Mouse (Mus musculus): ENCODE measurements around the gene Fads3.

Fads3 gene

DNA sequence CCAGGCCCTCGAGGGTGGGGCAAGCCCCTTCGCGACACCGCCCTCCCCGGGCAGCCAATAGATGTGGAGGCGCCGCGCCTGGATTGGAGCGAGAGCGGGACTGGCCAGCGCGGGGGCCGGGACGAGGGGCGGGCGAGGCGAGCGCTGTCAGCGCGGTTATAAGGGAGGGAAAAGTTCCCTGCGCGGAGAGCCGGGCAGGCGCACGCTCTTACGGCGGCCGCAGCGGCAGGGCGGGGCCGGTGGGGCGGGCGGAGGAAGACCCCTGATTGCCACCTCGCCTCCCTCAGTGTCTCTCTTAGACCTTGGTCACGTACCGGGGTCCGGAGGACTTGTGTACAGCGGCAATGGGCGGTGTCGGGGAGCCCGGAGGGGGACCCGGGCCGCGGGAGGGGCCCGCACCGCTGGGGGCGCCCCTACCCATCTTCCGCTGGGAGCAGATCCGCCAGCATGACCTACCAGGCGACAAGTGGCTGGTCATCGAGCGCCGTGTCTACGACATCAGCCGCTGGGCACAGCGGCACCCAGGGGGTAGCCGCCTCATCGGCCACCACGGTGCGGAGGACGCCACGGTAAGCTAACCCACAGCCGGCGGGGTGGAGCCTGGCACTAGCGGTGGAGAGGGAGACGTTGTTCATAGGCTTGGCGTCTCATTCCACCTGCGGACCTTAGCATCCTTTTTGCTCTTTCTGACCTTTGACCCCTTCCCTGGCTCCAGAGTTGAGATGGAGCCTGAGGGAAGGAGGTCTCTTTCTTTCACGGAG is at the start of gene Fads3:
Gene Fads3, plus strand, starts transcription at position 182 of the 761 bp plus-strand sequence.
- DNase-seq: peak; percentile 89

DNA sequence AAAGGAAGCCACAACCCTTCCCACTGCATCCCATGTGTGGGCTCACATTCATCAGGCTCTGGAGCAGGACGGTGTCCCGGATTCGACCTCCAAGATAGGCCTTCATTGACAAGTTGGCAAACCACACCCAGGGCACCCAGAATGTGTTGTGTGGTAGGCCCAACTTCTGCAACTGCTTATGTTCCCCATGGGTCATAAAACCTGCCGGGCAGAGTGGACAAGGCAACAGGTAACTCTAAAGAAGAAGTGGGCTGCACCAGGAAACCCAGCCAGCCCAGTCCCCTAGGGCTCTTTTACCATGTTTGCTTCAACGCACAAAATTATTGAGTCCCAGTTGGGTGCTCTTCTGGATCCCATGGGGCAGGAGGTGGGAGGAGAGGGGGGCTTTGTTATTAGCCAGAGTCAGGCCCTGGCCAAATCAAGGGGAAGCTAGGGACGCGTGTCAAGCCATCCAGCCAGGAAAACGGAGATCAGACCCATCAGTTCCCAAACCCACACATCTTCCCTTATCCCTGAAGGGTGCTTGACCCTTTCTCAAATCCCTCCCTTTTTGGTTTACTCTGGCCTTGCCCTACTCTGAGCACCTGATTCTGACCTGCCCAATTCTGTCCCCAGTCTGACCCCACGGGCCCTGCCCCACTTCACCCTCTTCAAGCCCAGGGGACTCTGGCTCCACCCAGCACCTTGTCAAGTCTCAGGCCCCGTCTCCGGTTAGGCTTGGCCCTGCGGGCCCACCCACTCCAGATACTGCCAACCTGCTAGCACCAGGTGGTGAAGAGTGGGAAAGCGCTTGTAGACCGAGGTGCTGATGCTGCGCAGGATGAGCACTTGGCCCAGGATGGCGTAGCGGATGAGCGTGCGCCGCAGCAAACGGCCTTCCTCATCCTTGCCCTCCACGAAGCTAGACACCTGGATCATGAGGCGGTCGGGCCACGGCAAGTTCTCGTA is 49.1 kb upstream of the Fads3 start:
- no peak for DNase-seq

DNA sequence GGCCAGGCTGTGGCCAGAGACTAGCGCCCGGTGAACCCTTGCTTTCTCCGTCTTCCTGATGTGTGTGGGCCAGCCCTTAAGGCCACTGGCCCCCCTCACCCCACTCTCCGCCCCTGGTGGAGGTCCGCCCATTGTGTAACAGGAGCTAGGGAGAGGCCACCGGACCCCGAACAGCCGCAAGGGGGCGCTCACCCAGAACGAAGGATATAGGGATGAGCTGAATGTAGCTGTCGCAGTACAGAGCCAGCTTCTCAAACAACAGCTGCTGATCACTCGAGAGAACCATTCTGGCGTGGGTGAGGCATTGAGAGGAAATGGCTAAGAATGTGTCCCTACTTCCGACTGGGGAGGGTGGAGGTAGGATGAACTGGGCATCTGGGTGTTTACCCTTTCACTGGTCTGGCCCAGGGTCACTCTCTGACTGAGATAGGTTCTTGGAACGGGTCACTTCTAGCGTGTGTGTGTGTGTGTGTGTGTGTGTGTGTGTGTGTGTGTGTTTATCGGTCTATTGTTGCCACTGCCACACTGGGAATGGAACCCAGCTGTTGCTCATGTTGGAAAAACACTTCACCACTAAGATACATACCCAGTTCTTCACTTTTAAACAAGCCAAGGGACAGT is 48.2 kb upstream of the Fads3 start:
- peak; percentile 92 for DNase-seq

DNA sequence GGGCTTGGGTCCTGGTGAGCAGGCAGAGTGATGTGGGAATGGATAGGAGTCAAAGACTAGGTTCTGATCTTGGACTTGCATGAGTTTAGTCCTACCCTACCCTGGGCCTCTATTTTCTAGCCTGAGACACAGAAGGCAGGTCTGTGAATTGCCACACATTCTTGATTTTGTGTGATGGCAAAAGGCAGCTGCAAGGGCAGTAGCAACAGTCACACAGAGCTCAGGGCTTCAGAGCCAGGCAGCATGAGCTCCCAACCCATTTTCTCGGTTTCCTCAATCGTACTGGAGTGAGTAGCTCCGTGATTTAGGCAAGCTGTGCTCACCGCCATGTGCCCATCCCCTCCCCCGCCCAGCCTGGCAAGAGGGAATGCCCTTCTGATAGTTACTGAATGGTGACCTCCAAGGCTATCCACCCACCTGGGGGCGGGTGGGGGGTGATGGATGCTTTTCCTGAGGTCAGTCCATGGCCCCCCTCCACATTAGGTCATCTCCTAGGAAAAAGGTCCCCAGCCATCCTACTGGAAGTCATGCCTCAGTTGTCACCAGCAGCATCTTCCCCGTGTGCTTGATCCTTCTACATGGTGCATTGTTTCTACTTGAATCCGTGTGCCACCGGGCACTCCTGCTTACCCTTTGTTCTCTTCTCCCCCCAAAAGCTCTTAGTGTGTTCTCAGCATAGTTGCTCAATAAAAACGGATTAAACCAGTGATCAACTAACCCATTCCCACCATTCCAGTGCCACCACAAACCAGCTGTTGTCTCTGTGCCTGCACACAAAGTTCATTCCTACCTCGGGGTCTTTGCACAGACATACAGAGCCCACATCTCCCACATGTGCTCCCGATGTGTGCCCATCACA is 43.9 kb upstream of the Fads3 start:
- no peak for DNase-seq

DNA sequence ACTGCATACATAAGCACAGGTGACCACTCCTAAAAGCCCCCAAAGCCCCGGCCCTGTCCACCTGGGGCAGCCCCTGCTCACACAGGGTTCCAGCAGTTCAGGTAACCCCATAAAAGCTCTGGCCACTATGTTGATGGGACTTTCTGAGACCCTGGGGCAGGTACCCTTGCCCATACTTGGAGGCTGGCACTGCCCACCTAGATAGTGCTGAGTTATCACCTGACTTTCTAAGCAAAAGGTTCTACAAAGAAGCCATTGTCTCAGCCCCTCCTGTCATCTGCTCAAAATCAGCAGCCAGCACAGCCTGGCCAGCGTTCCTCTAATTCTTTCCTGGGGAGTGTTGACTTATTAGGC is 43.3 kb upstream of the Fads3 start:
- DNase-seq: no peak

DNA sequence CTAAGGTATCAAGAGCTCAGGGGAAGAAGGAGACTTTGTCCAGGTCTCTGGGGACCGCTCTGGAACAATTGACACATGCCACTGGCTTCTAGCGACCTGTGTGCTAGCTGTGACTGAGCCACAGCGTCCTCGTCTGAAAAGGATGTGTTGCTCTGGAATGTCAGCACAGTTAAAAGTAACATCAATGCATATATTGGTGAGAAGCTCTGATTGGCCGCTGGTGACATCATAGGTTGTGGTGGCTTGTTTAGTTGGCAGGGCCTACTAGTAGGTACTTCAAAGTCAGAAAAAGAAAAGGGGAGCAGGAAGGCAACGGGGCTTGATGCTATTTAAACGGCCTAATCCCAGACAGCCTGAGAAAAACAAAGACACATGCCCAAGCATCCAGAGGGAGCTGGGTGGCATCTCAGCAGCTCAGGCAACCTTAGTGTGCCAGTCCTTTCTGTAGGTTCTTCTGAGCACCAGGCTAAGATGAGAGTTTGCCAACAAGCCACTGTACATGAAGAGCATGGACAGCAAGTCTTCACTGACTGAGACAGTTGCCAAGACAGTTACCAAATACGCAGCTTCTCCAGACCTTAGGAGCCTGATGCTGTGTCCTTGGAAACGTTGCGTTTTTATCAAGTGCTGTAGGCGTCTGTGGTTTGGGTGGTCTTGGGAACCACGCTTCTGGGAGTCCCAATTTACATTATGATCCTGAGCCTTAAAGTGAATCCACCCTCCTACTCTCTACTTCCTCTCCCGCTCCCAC is 42.5 kb upstream of the Fads3 start:
- DNase-seq: no peak

DNA sequence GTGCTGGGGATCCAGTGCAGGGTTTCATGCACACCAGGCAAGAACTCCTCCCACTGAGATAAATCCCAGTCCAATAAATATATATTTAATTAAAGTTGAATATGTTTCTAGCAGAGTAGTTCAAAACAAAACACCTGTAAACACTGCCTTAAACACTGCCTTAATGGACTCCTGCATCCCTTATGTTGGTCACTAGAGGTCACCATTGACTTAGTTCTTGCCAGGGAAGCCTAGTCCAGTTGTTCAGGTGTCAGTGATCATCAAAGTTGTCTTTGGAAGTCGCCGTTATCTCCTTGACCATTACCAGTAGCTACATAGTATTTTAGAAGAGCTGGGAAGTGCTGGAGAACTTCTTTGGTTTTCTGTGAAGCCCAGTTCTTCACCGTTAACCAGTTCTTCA is 41.0 kb upstream of the Fads3 start:
- DNase-seq: peak; percentile 81

DNA sequence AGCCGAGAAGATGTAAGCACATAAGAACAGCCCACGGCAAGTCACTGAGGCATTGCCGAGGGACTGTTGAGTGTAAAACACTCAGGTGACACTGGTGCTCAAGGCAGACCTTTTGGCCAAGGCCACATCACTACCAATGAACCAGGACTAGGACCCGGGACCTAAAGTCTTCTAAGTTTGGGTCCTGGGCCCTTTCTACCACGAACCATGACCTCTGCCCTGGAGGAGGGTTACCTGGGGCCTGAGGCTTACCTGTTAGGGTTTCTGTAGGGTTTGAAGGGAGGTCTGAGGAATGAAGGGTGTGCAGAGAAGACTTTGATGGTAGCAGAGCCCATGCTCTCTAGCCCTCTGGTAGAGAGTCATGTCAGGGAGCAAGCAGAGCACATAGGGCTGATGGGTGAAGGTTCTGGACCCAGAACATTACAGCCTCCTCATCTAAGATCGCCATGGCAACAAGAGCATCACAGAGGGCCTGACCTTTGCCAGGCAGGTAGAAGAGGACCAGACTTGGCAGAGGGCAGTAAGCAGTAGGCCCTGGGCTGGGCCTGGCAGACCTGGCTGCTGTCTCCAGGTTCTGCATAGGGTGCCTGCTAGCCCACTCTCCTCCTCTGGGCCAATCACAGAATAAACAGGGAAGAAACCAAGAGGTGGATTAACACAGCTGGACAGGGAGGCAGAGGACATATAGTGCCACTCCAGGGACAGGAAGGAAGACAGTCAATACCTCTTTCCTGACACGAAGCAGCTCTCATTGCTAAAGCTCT is 40.0 kb upstream of the Fads3 start, which contains the start of the genes Best1 and Rab3il1:
Gene Best1, minus strand, starts transcription at position 428 of the 764 bp plus-strand sequence.
Gene Rab3il1, plus strand, starts transcription at position 464 of the 764 bp plus-strand sequence.
- no peak for DNase-seq

DNA sequence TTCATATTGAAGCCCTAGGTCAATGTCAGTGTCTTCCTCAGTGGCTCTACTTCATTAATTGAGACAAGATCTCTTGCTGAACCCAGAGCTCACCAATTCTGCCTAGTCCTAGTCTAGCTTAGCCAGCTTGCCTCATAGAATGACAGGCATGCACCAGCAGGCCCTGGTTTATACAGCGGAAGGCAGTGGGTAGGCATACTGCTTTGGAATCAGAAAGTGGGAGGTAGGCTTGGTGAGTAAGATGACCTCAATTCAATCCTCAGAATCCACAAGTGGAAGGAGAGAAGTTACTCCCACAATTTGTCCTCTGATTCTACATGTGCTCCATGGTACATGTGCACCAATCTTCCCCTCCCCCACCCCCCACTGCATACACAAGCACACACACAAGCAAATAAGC is 37.7 kb upstream of the Fads3 start:
- no peak for DNase-seq

DNA sequence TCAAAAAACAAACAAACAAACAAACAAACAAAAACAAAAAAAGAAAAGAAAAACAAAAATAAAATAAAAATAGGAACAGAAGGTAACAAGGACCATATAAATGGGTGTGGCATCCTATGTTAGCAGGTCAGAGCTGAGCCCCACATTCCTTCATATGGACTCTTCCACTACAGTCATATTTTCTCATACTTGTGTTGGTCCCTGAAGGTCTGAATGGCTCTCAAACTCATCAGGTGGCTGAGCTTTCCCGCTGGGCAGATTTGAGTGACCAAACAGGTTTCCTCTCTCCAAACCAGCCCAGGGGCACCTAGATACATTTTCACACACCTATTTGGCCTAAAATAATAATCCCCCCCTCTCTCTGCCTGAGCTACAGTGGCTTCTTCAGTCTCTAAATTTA is 30.0 kb upstream of the Fads3 start:
- DNase-seq: no peak

DNA sequence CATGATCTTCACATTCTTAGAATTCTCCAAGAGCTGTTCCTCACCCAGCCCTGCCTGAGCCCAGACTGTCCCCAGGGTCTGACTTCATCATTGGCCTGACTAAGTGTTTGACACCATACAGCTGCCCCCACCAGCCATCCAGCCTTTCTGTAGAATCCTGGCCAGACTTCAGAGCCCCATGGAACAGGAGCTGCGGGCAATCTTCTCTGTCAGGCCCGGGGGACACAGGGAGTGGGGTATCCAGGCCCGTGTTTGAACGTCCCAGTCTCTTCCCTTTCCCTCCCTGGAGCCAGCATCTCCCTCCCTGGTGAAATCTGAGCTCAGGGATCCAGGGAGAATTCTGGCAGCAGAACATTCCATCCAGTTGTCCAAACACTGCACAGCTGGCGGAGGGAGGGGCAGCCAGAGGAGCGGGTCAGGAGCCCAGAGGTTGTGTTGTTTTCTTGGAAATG is 28.5 kb upstream of the Fads3 start:
- DNase-seq: no peak

DNA sequence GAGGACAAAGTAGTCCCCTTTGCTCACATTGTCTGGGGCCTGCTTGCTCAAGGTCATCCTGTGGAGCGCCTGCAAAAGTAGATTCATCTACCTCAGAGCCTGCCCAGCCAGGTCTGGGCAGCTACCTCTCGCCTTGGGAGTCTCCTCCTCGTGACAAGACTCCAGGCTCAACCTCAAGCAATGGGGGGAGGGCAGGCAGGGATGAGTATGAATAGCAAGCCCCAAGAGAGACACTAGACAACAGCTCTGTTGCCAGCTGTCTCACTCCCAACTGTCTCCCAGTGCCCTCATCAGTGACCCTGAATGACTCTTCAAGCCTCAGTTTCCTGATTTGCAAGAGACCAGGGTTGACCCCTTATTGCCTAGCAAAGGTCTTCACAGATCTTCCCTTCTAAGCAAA is 28.0 kb upstream of the Fads3 start:
- no peak for DNase-seq

DNA sequence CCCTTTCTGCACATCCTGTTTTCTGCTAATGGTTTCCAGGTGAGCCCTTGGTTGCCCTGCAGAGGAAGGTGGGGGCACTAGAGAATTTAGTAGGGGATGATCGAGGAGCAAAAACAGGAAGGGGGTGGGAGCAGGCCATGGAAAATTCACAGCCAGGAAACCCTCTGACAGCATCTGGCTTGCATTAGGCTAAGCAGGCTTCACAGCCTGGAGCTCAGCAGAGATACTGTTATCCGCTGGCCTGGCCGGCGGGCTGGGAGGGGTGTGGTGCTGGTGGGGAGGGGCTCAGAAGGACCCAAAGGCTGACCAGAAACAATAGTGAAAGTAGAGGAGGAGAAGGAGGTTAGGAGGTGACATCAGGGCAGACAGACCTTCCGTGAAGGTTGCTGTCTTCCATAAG is 27.5 kb upstream of the Fads3 start:
- no peak for DNase-seq

DNA sequence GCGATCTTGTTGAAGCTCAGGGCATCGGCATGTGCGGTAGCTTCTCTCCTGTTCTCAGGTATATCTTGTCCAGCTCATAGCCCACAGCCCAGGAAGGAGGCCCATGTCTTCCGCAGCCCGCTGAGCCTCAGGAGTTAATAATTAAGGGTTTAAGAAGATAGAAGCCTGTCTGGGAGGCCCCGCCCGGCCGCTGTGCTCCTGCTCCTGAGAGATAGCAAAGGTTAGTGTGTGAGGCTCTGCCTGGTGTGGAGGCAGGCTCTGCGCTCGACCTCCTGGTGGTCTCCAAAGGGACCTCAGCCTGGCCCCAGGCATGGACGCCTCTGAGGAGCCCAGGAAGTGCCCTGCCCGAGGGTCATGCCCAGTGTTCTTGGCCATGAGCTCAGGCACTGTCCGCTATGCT is 26.5 kb upstream of the Fads3 start:
- DNase-seq: peak; percentile 80

DNA sequence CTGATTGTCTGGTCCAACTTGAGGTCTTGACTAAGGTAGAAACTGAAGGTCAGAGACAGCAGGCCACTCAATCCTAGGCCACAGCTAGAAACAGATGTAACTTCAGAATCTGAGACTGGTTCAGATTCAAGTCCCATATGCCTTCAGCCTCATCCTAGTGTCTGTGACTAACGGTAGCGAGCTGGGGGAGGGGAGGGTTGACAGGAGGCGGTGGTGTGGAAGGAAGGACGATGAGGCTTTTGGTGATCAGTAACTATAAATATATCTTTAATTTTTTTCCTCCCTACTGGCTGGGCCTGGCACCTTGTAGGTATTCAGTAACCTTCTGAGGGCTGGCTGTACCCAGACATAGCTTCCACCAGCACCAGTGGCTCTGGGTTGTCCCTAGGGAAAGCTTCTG is 25.9 kb upstream of the Fads3 start:
- DNase-seq: no peak

DNA sequence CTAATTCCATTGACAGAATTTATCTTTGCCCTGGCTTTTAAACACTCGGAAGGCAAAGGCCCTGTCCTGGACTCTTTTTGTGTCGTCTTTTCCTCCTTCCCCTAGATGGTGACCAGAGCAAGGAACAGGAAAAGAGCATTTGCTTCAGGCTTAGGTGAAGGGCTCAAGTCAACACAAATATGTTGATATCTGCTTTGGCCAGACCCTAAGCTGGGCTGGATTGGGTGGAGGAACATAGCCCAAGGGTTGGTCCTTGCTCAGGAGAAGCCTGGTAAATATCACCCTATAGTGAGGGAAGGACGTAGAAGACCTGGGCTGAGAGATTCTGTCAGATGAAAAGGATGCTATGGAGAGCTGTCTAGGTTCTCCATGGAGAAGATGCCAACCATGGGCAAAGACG is 25.2 kb upstream of the Fads3 start:
- DNase-seq: no peak

DNA sequence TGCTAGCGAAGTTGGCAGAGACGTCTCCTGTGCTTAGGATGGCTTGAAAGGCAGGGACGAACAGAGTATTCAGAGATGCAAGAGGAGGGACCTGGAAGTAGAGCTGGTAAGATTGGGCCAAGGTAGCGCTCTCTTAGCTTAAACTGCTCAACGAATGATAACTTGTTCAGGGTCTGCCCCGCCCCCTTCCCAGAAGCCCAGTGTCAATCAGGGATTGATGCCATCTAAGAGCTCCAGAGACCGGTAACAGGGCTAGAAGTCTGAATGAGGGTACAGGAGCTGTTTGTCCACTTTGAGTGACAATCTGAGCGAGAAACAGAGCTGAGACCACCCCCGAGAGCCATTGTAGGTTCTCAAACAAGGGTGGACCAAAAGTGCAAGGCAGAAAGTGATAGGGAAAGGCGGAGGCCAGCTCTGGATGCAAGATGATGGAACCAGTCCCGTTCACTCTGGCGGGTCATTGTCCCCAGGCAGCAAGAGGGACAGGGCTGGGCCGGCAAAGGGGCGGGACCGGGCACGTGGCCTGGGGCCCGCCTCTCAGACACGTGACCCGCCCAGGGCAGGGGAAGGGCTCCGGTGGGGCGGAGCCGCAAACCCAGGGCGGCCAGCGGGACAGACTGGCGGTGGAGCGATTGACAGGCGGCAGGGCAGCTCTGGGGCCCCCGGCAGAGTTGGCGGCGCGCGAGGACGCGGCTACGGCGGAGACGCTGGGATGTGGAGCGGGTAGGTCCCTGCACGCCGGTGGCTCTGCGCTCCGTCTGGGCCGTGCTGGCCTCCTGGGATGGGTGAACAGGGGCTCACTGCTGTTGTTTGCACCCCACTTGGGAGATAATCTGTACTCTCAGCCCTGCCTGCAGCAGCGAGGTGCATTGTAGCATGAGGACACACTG is 23.5 kb upstream of the Fads3 start:
- DNase-seq: peak; percentile 94

DNA sequence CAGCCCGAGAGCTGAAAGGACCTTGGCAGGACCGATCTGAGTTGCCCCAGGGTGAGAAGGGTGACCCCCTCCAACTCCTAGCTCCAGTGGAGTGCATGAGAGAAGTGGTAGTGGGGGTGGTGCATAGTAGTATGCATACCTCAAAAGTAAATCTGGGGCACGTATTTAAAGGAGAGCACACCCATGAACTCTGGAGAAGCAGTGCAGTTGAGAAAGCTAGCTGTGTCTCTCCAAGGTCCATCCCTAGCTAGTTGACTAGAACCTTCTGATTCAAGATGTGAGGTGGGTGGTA is 22.9 kb upstream of the Fads3 start:
- DNase-seq: no peak

DNA sequence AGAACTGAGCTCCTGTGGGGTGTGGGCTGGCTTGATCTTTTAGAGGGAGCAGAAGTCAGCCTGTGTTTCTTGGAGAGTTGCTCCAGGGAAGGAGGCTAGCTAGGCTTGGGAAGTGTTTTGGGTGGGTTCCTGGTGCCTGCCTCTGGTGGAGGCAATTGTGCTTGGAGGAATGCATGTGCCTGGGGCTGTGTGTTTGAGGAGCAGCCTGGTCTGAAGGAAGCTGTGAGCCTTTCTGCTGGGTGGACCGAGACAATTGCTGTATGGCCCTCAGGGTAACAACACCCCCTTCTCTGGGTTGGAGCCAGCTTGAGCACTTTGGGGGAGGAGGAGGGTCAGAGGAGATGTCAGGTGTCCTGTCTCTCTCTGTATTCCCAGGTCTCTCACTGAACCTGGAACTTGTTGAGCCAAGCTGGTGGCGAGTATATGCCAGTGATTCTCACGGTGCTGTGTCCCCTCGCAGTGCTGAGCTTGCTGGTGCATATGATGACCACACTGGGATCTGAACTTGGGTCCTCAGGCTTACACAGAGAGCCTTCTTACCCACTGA is 22.1 kb upstream of the Fads3 start:
- no peak for DNase-seq

DNA sequence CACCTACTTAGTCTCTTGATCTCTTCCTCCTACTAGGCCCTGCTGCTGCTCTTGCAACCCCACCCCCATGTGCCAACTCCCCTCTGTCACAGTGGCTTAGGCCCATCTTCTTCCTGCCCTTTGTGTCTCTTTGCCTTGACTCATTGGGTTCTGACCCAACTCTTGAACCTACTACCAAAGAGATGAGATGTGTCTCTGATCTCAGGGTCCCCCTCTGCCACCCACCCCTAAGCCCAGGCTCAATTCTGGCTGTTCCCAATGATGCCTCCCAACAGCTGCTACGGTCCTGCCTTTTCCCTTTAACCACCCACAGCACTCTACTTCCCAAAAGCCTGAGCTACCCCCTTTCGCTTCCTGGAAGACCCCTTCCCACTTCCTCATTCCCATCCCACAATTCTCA is 19.4 kb upstream of the Fads3 start:
- no peak for DNase-seq
